Mouse (Mus musculus): ENCODE data around the gene Stk40. TPM values are rescaled to one million over a fixed set of nuclear protein-coding genes. Genes with fewer than 3 reads are reported as not detected.

The Stk40 gene
- polyA plus RNA-seq, 1 experiment from 2014 or later = 26.4 TPM

GRCm38 (mm10) chr4:126099365-126099764 is 4.4 kb upstream of the Stk40 start:
- peak overlapping the region; percentile 48 for H3K4me2 ChIP-seq
- H3K4me3 ChIP-seq = no peak overlapping the region
- peaks cover 63% of the 10 kb centered on the region for H3K4me1 ChIP-seq
- peak overlapping the region; percentile 81 for H3K27ac ChIP-seq (replicated peaks)
- 83% methylated on average over 3 of the region's 3 CpGs for WGBS
- no peaks in the 10 kb centered on the region for H3K9me3 ChIP-seq
- no peak for ATAC-seq (ENCODE audit: extremely low read depth, insufficient number of reproducible peaks, low FRiP score, low TSS enrichment)
- peaks cover 21% of the 10 kb centered on the region for H3K36me3 ChIP-seq
- H3K9ac ChIP-seq = peak overlapping the region; percentile 37; the same call in 1 of the 2 replicates
- H3K27me3 ChIP-seq (replicated peaks) = no peaks in the 10 kb centered on the region

GRCm38 (mm10) chr4:126100764-126101163 is 3.0 kb upstream of the Stk40 start:
- WGBS = 83% methylated on average over 3 of the region's 3 CpGs
- H3K4me2 ChIP-seq = no peak overlapping the region
- no peaks in the 10 kb centered on the region for H3K27me3 ChIP-seq (replicated peaks)
- no peak for ATAC-seq (ENCODE audit: extremely low read depth, insufficient number of reproducible peaks, low FRiP score, low TSS enrichment)
- H3K9me3 ChIP-seq = no peaks in the 10 kb centered on the region
- no peak overlapping the region for H3K4me3 ChIP-seq
- 0 out of 2 replicates have a peak overlapping the region, but pooled peaks have one; percentile 81 for H3K27ac ChIP-seq (replicated peaks)
- H3K36me3 ChIP-seq = peaks cover 21% of the 10 kb centered on the region
- H3K4me1 ChIP-seq = peaks cover 77% of the 10 kb centered on the region
- H3K9ac ChIP-seq = no peak overlapping the region

- peak overlapping the region; percentile 94 for H3K4me3 ChIP-seq
- H3K36me3 ChIP-seq = peaks cover 21% of the 10 kb centered on the region
- no peaks in the 10 kb centered on the region for H3K9me3 ChIP-seq
- H3K27me3 ChIP-seq (replicated peaks) = no peaks in the 10 kb centered on the region
- ATAC-seq (ENCODE audit: extremely low read depth, insufficient number of reproducible peaks, low FRiP score, low TSS enrichment) = no peak; the same call in 1 of the 2 replicates
- peaks cover 86% of the 10 kb centered on the region for H3K4me1 ChIP-seq
- peak overlapping the region; percentile 99 for H3K4me2 ChIP-seq
- H3K9ac ChIP-seq = peak overlapping the region; percentile 97
- 51% methylated on average over 7 of the region's 7 CpGs for WGBS
- peak overlapping the region; percentile 96 for H3K27ac ChIP-seq (replicated peaks)
Measured at GRCm38 (mm10) chr4:126102061-126102841, 1.5 kb upstream of the Stk40 start.

- H3K27me3 ChIP-seq (replicated peaks) = no peaks in the 10 kb centered on the region
- under 1% methylated on average over 15 of the region's 15 CpGs for WGBS
- peaks cover 86% of the 10 kb centered on the region for H3K4me1 ChIP-seq
- no peaks in the 10 kb centered on the region for H3K9me3 ChIP-seq
- ATAC-seq (ENCODE audit: extremely low read depth, insufficient number of reproducible peaks, low FRiP score, low TSS enrichment) = peak; percentile 72
- H3K4me3 ChIP-seq = peak overlapping the region; percentile 94
- peaks cover 20% of the 10 kb centered on the region for H3K36me3 ChIP-seq
- peak overlapping the region; percentile 96 for H3K27ac ChIP-seq (replicated peaks)
- peak overlapping the region; percentile 97 for H3K9ac ChIP-seq
- peak overlapping the region; percentile 99 for H3K4me2 ChIP-seq
Measured at GRCm38 (mm10) chr4:126103057-126103581, 638 bp upstream of the Stk40 start.

- H3K9ac ChIP-seq = peak overlapping the region; percentile 97
- H3K4me1 ChIP-seq = peaks cover 87% of the 10 kb centered on the region
- H3K27me3 ChIP-seq (replicated peaks) = no peaks in the 10 kb centered on the region
- H3K4me3 ChIP-seq = peak overlapping the region; percentile 94
- peak overlapping the region; percentile 99 for H3K4me2 ChIP-seq
- H3K27ac ChIP-seq (replicated peaks) = peak overlapping the region; percentile 96
- ATAC-seq (ENCODE audit: extremely low read depth, insufficient number of reproducible peaks, low FRiP score, low TSS enrichment) = no peak
- no peaks in the 10 kb centered on the region for H3K9me3 ChIP-seq
- WGBS = 1% methylated on average over 34 of the region's 34 CpGs
- 0 out of 2 replicates have a peak, but pooled peaks cover 8% of the 10 kb centered on the region for H3K36me3 ChIP-seq
Measured at GRCm38 (mm10) chr4:126104261-126105075, 711 bp downstream of the Stk40 start.

GRCm38 (mm10) chr4:126105131-126105783 is 1.5 kb downstream of the Stk40 start:
- Histone ChIP-seq H3K27me3 (replicated peaks) (no peaks in the 10 kb centered on the region), H3K36me3 (0 out of 2 replicates have a peak, but pooled peaks cover 7% of the 10 kb centered on the region), H3K4me2 (peak overlapping the region; percentile 99), H3K9ac (peak overlapping the region; percentile 97), H3K9me3 (no peaks in the 10 kb centered on the region), H3K4me3 (peak overlapping the region; percentile 94), H3K27ac (replicated peaks) (no peak overlapping the region), H3K4me1 (peaks cover 87% of the 10 kb centered on the region)
- 66% methylated on average over 7 of the region's 7 CpGs for WGBS
- ATAC-seq (ENCODE audit: extremely low read depth, insufficient number of reproducible peaks, low FRiP score, low TSS enrichment) = no peak

- Histone ChIP-seq H3K9me3 (no peaks in the 10 kb centered on the region), H3K4me2 (peak overlapping the region; percentile 14; the same call in 1 of the 2 replicates)
- 57% methylated on average over 8 of the region's 8 CpGs for WGBS
Measured at GRCm38 (mm10) chr4:126108061-126108740, 4.4 kb downstream of the Stk40 start.

GRCm38 (mm10) chr4:126109613-126110373 is 6.0 kb downstream of the Stk40 start:
- peak overlapping the region; percentile 60 for H3K4me2 ChIP-seq
- peak overlapping the region; percentile 72 for H3K9ac ChIP-seq
- peak overlapping the region; percentile 96 for H3K27ac ChIP-seq (replicated peaks)
- no peak for ATAC-seq (ENCODE audit: extremely low read depth, insufficient number of reproducible peaks, low FRiP score, low TSS enrichment)
- 55% methylated on average over 10 of the region's 10 CpGs for WGBS
- H3K9me3 ChIP-seq = no peaks in the 10 kb centered on the region
- H3K36me3 ChIP-seq = no peaks in the 10 kb centered on the region
- no peaks in the 10 kb centered on the region for H3K27me3 ChIP-seq (replicated peaks)
- H3K4me1 ChIP-seq = peaks cover 86% of the 10 kb centered on the region
- H3K4me3 ChIP-seq = peak overlapping the region; percentile 21; the same call in 1 of the 2 replicates

More at GRCm38 (mm10) chr4:126108061-126108740, 4.4 kb downstream of the Stk40 start:
- Histone ChIP-seq H3K9ac (peak overlapping the region; percentile 69), H3K27me3 (replicated peaks) (no peaks in the 10 kb centered on the region), H3K36me3 (no peaks in the 10 kb centered on the region), H3K27ac (replicated peaks) (peak overlapping the region; percentile 96), H3K4me1 (peaks cover 86% of the 10 kb centered on the region), H3K4me3 (no peak overlapping the region)
- ATAC-seq (ENCODE audit: extremely low read depth, insufficient number of reproducible peaks, low FRiP score, low TSS enrichment) = no peak

- H3K36me3 ChIP-seq = no peaks in the 10 kb centered on the region
- peak overlapping the region; percentile 21 for H3K4me3 ChIP-seq
- H3K4me1 ChIP-seq = peaks cover 81% of the 10 kb centered on the region
- peak overlapping the region; percentile 96 for H3K27ac ChIP-seq (replicated peaks)
- peak overlapping the region; percentile 60 for H3K4me2 ChIP-seq
- peak; percentile 72; the same call in 1 of the 2 replicates for ATAC-seq (ENCODE audit: extremely low read depth, insufficient number of reproducible peaks, low FRiP score, low TSS enrichment)
- 3% methylated on average over 12 of the region's 12 CpGs for WGBS
- no peaks in the 10 kb centered on the region for H3K9me3 ChIP-seq
- peak overlapping the region; percentile 72 for H3K9ac ChIP-seq
- no peaks in the 10 kb centered on the region for H3K27me3 ChIP-seq (replicated peaks)
Measured at GRCm38 (mm10) chr4:126110374-126111152, 6.8 kb downstream of the Stk40 start.

All from heart, embryonic 13.5 days (tissue).